Mouse (Mus musculus) megakaryocyte progenitor cell, adult 5-6 weeks (primary cell): ENCODE data around the gene Parp14. TPM values are rescaled to one million over a fixed set of nuclear protein-coding genes. Genes with fewer than 3 reads are reported as not detected.
A peak's percentile ranks its signal among the peaks of the same experiment; 100 is the strongest.

Source experiments
- ATAC-seq: replicated peaks from 2 replicates; pipeline ENCODE4 v1.8.0; 2016; ENCODE audit warnings: mild to moderate bottlenecking, moderate TSS enrichment, inconsistent platforms; ENCODE audit not compliant: poor library complexity
- total RNA-seq, 2 experiments: library from RNA; stranded (forward) in 1 of 2; stranded (reverse) in 1 of 2; fragments of 157-497, 149-512 nt in 1 of 2; fragments of 200-1000 nt in 1 of 2; gene quantifications; 2 replicates each; pipeline versions ENCODE4 v1.2.3 to v1.2.4; 2015 to 2017

Gene Parp14
- total RNA-seq, 2 experiments from 2014 or later, result 9.4 to 10.5 TPM

DNA sequence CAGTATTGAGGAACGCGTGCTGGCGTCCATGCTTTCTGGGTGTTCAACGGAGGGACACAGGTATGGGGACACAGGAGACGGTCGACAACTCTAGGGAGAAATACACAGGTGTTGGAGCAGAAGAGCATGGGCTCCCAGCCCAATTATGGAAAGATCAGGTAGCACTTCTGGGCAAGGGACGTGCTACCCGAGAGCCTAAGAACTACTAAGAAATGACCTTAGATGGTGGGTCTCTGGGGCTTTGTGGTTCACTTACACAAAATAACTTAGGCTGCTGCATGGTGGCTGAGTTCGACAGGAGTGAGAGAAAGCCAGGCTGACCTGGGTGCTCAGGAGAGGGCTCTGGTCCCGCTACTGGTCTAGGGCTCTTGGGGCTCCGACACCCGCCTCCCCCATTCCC lies 554 bp upstream of the Parp14 start:
- peak; percentile 9; the same call in 1 of the 2 replicates for ATAC-seq

- ATAC-seq, result peak; percentile 28; the same call in 1 of the 2 replicates
Observed at GRCm38 (mm10) chr16:35870581-35871047, 730 bp downstream of the Parp14 start.

- ATAC-seq, result no peak
Observed at GRCm38 (mm10) chr16:35869656-35870055, 1.7 kb downstream of the Parp14 start.

DNA sequence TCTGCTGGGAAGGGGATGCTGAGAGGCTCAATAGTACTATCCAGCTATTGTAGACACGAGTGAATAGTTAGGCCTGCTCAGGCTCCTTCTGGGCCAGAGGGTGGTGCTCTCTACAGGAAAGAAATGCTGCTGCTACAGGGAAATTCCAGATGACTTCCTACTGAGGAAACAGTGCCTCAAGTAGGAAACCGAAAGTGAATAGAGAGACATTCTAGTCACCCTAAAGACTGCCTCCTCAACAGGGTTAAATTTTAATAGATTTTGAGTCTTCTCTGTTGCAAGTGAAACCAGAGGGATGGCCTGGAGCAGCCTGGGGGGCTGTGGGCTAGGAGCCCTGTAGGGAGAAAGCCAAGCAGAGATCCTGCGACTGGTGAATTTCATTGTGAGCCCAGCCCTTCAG lies 2.2 kb downstream of the Parp14 start:
- peak; percentile 23 for ATAC-seq

DNA sequence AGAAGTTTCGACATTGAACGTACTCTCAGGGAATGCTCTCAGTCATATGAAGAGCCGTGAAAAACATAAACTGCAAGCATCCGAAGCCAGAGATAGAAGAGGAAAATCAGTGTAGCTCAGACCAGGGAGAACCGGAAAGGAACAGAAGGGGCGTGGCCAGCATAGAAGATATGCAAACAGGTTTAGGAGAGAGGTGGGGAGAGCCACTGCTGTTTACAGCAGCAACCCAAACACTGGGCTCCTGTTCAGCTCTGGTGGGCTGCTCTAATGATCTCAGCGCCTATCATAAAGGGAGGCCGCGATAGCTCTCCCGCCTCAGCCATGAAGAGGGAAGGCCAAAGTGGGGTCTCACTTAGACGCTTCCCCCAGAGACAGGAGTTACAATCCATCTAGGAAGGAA lies 3.6 kb downstream of the Parp14 start:
- ATAC-seq, result no peak

DNA sequence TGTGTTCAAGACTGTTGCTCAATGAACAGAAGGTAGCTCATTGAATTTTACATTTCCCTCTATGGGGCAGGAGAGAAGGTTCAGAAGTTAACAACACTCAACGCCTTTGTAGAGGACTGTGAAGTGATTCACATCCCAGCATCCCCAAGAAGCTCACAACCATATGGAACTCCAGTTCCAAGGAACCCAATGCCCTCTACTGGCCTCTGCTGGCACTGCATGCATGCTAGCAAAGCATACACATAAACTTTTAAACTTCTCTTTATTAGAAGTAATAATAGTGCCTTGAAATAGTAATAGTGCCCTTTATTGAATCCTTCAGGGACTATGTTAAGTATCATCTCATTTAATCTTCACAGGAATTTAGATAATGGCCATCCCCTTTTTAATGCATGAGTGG lies 9.3 kb downstream of the Parp14 start:
- peak; percentile 48; the same call in 1 of the 2 replicates for ATAC-seq

DNA sequence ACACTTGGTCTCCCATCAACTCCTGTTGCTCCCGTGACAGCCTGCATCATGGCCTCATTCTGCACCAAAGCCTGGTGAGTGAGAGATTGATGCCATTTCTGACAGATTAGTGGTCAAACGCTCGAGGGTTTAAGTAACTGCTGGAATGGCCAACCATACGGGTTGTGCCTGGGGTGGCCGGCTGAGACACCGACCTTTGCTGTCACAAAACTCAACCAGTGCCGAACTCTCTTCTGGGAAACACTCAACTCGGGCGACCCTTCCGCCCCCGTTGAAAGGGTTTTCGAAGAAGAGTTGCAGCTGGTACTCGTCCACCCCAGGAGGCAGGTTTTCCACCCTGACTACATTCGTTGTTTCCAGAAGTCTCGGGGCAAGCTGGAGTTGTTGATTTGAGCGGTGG lies 11.1 kb downstream of the Parp14 start:
- ATAC-seq, result no peak

- ATAC-seq, result peak; percentile 99
Observed at GRCm38 (mm10) chr16:35856766-35857165, 14.6 kb downstream of the Parp14 start.

GRCm38 (mm10) chr16:35855846-35856245 lies 15.5 kb downstream of the Parp14 start:
- no peak for ATAC-seq

DNA sequence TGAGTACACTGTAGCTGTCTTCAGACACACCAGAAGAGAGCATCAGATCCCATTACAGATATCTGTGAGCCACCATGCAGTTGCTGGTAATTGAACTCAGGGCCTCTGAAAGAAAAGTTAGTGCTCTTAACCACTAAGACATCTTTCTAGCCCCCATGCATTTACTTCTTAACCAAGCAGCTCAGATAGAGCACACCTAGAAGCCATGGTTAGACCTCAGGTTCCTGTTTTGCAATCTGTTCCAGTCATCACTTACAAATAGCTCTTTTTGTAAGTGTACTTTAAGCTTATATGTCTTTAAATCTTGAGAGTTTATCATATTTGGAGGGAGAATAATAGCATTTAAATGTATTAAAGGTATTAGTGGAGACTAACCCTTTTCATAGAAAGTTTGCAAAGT lies 24.2 kb downstream of the Parp14 start:
- no peak for ATAC-seq

DNA sequence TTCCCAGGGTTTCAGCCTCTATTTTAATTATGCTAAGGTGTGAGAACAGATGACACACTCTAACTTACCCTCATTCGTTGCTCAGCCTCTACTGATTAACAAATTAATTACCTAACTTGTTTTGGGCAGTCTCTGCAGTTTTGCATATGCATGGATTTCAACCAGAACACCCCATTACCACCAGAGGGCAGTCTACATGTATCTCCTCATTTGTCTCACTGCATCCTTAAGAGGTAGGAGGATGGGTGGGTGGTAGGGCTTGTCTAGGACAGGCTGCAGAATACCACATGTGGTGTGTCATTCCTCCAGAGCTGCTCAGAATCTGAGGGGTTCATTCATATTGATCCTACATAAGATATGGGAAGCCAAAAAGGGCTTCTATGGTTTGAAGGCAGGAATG lies 31.7 kb downstream of the Parp14 start:
- ATAC-seq, result peak; percentile 93

- no peak for ATAC-seq
Observed at GRCm38 (mm10) chr16:35834653-35835052, 36.7 kb downstream of the Parp14 start.

GRCm38 (mm10) chr16:35832926-35833325 lies 38.4 kb downstream of the Parp14 start:
- ATAC-seq, result no peak

- ATAC-seq, result no peak
Observed at GRCm38 (mm10) chr16:35829999-35830398, 41.3 kb downstream of the Parp14 start.

DNA sequence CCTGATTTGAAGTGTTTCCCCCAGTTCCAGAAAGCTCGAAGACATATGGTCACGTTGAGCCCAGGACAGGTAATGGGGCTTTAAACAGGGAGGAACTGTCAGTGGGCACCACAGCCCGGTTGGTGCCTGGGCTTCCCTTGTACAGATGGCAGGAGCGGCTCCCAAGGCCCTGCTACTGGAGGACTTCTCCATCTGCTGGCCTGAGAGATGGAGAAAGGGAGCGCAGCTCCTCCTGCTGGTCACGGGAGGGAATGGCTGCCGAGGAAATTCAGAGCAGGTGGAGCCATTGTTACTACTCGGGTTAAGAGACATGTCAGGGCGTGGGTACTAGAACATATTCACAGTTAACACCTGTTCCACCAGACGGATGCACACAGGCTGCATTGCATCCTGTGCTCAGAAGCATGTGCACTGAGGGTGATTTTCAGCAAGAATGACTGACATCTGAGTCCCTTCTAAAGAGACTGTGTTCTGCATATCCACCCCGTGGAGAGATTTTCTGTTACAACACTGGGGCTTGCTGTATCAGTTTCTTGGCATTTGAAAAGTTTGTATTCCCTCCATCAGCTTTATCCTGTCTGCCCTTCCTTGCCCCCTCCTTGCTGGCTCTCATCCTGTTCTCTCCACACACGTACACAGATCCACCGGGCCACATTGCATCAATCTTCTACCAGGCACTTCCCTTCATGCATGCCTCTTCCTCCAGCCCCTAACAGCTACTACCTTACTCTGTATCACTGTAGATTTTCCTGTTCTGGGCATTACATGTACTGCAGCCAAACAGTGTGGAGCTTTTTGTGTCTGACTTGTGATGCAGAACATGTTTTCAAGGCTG lies 53.9 kb downstream of the Parp14 start:
- ATAC-seq, result peak; percentile 99

- no peak for ATAC-seq
Observed at GRCm38 (mm10) chr16:35813119-35813518, 58.2 kb downstream of the Parp14 start.

DNA sequence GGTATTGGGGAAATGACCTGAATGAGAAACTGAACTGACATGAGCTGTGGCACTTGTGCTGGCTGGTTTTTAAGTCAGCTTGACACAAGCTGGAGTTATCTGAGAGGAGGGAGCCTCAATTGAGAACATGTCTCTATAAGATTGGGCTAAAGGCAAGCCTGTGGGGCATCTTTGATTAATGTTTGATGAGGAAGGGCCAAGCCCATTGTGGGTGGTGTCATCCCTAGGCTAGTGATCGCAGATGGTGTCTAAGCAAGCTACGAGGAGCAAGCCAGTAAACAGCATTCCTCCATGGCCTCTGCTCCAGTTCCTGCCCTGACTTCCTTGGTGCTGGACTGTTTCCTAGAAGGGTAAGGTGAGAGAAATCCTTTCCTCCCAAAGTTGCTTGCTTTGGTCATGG lies 62.5 kb downstream of the Parp14 start:
- peak; percentile 23; the same call in 1 of the 2 replicates for ATAC-seq

- ATAC-seq, result no peak
Observed at GRCm38 (mm10) chr16:35807663-35807992, 63.7 kb downstream of the Parp14 start.

- ATAC-seq, result peak; percentile 81
Observed at GRCm38 (mm10) chr16:35806973-35807662, 64.2 kb downstream of the Parp14 start.

DNA sequence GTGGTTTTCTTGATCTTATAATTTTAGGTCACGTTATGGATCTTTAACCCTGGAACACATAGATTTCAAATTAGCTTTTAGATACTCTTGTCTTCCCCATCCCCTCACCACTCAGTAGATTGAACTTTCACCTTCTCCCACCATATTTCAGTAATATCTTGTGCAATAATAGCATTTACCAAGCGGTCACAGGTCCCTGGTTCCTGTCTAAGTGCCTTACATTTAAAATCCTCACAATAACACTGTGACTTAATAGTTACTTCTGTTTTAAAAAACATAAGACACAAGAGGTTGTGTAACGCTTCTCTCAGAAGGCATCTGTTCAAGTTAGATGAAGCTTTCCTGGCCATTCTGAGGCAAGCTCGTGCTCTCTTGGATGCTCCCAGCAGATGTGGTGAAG lies 67.6 kb downstream of the Parp14 start:
- no peak for ATAC-seq

GRCm38 (mm10) chr16:35802163-35802562 lies 69.2 kb downstream of the Parp14 start:
- no peak for ATAC-seq

DNA sequence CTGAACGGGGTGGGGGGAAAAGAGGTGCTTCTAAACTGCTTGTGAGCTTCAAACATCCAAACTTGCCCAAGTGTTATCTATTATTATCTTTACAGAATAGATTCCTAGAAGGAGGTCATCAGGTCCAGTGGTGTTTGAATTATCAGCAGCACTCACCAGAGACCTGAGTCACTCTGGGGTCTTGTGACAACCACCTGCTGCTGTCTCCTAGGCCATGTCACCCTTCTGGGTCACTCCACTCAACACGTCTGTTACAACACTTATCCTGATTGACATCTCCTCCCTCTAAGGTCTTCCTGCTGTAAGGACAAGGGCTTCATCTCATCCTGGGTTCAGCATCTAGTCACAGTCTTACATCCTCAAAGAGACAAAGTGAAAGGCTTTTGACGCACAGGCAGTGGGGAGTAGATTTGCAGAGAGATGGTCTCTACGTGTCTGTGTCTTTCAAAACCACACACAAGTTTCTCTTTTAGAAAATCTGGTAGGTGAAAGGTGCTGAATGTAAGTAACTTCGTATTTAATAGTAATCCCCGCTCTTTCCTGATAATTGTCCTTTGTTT lies 79.3 kb downstream of the Parp14 start:
- ATAC-seq, result no peak
